Mouse (Mus musculus) heart, adult 2 months (tissue): ENCODE measurements around the gene Fam50b.

Experiments
- CTCF ChIP-seq: fragments of 200-600 bp; IDR thresholded peaks from 2 replicates; pipeline ENCODE4 v1.8.1; 2022; ENCODE audit warnings: antibody characterized with exemption, mild to moderate bottlenecking, moderate library complexity
- EP300 ChIP-seq: fragments of 200-500 bp; IDR thresholded peaks from 2 replicates; pipeline ENCODE4 v1.6.1; 2011; ENCODE audit warnings: low read depth, low read length, control low read depth; ENCODE audit not compliant: insufficient read depth
- POLR2A ChIP-seq: fragments of 200-500 bp; IDR thresholded peaks from 2 replicates; pipeline ENCODE4 v1.6.1; 2011; ENCODE audit warnings: mild to moderate bottlenecking, low read depth, low read length, control low read depth; ENCODE audit not compliant: insufficient read depth

DNA sequence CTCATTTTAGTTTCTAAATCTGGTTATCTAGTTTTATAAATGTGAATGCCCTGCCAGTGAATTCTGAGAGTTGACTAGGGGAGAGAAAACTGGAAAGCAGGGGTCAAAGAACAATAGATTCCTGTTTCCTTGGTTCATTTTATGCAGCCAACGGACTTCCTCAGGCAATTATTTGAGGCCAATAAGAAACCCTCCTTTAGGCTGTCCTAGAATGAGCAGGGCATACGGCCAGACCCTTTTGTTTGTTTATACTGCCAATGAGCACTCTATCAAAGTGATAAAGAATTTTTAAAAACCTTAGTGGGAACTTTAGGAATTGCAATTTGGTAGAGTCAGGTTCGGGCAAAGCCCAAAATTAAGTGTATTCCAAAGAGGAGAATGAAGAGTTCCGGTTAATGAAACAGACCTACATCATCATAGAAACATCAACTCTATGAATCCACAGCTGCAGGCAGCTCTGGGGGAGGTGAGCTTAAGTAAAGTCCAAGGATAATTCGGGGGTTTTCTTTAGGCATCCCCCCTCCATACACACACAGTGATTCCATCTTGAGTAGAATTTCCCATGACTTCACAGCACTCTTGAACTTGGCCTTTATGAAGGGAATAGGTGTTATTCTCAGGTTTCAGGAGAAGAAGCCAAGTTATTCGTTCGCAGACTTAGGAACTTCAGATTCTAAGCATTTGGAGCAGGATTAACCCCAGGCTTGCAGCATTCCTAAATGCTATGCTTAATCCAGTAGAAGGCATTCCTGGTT is 46.4 kb downstream of the Fam50b start:
- TF ChIP-seq EP300 (no peak), CTCF (0 out of 2 replicates have a peak, but pooled peaks have one; percentile 13), POLR2A (no peak)
